Mouse (Mus musculus) stomach, embryonic 16.5 days (tissue): ENCODE results near the gene Ythdf2. TPM values are rescaled to one million over a fixed set of nuclear protein-coding genes. Genes with fewer than 3 reads are reported as not detected.

Source experiments
- ATAC-seq: fragments of 200-750 bp; cut with Nextera tagmentation; 2 replicates; pipeline ENCODE4 v1.8.0; 2017; ENCODE audit warnings: moderate number of reproducible peaks, moderate TSS enrichment; ENCODE audit not compliant: insufficient read depth, low FRiP score
- H3K27ac ChIP-seq: fragments of 300-500 bp; sonication (generic); 2 replicates; pipeline ENCODE4 v1.5.1; 2014; ENCODE audit warnings: low read length
- H3K27me3 ChIP-seq: fragments of 300-500 bp; sonication (generic); 2 replicates; pipeline ENCODE4 v1.6.1; 2014; ENCODE audit warnings: low read length, control low read depth, mixed read lengths; ENCODE audit not compliant: control insufficient read depth, insufficient read depth
- H3K36me3 ChIP-seq: fragments of 300-500 bp; sonication (generic); 2 replicates; pipeline ENCODE4 v1.6.1; 2014; ENCODE audit warnings: low read length; ENCODE audit not compliant: control insufficient read depth, insufficient read depth
- H3K4me1 ChIP-seq: fragments of 300-500 bp; sonication (generic); 2 replicates; pipeline ENCODE4 v1.6.1; 2014; ENCODE audit warnings: low read length, control low read depth, mixed read lengths; ENCODE audit not compliant: control insufficient read depth, insufficient read depth
- H3K4me2 ChIP-seq: fragments of 300-500 bp; sonication (generic); 2 replicates; pipeline ENCODE4 v1.6.1; 2014; ENCODE audit warnings: low read depth, low read length, mixed read lengths
- H3K4me3 ChIP-seq: fragments of 300-500 bp; sonication (generic); replicated peaks from 2 replicates; pipeline ENCODE4 v1.5.1; 2014; ENCODE audit warnings: mild to moderate bottlenecking, low read length
- H3K9ac ChIP-seq: fragments of 300-500 bp; sonication (generic); 2 replicates; pipeline ENCODE4 v1.6.1; 2014; ENCODE audit warnings: low read length
- H3K9me3 ChIP-seq: fragments of 300-500 bp; sonication (generic); replicated peaks from 2 replicates; pipeline ENCODE4 v1.6.1; 2016; ENCODE audit warnings: low read length, control low read depth; ENCODE audit not compliant: control insufficient read depth
- WGBS: fragments of 180-500 bp; shearing (Covaris S2); extraction: QIAGEN DNeasy Blood & Tissue Kit; methylation state at CpG from one replicate; pipeline ENCODE4 v1.1.7; 2014; 5-methylcytosine and 5-hydroxymethylcytosine counted together
- microRNA-seq: library from miRNA; unstranded; fragments of <30 nt; microRNA quantifications from one replicate; pipeline ENCODE4, GENCODE M21; 2016
- polyA plus RNA-seq: library from polyadenylated mRNA; unstranded; fragments of >200 nt; fragmentation: Nextera tagmentation; extraction: Ambion mirVana; gene quantifications from 2 replicates; pipeline ENCODE4 v1.2.1, GENCODE M21; 2015

Gene Ythdf2
- polyA plus RNA-seq, 1 experiment from 2014 or later: 84.2 TPM

DNA sequence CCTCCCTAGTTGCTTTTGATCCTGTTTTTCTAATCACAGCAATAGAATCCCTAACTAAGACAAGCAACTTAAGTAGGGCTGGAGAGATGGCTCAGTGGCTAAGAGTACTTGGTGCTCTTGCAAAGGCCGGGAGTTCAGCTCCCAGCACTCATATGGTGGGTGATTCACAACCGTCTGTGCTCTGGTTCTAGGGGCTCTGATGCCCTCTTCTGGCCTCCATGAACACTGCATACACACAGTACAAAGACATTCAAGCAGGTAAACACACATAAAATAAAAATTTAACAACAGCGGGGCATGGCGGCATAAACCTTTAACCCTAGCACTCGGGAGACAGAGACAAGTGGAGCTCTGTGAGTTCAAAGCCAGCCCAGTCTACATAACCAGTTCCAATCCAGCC, 65.9 kb downstream of the Ythdf2 start:
- Histone ChIP-seq H3K9me3 (no peaks in the 10 kb centered on the region), H3K27me3 (peaks cover 39% of the 10 kb centered on the region), H3K4me3 (no peak overlapping the region), H3K4me2 (no peak overlapping the region), H3K9ac (no peak overlapping the region), H3K4me1 (no peaks in the 10 kb centered on the region), H3K36me3 (no peaks in the 10 kb centered on the region), H3K27ac (no peak overlapping the region)
- ATAC-seq: no peak
- 82% methylated on average over 5 of the region's 5 CpGs for WGBS

DNA sequence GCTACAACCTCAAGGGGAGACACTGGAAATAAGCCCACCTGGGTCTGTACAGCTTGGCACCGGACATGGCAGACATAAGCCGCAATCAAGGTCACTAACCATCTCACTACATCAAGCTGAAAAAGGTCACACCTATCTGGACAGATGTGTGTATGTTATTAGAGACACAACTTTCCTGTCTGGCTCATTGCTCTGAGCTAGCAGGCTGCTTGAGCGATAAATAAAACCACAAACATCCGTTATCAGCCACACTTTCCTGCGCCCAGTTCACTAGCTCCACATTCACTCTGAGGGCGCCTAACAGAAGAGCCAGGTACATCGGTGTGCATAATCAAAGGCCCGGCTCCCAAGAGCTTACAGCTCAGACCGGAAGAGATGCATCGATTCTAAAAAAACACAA, 67.0 kb downstream of the Ythdf2 start:
- 32% methylated on average over 10 of the region's 10 CpGs for WGBS
- H3K27me3 ChIP-seq: peaks cover 39% of the 10 kb centered on the region
- no peak overlapping the region for H3K4me3 ChIP-seq
- H3K9me3 ChIP-seq: no peaks in the 10 kb centered on the region
- H3K36me3 ChIP-seq: no peaks in the 10 kb centered on the region
- no peak overlapping the region for H3K27ac ChIP-seq
- H3K4me2 ChIP-seq: peak overlapping the region; percentile 80; the same call in 1 of the 2 replicates
- ATAC-seq: no peak
- H3K9ac ChIP-seq: no peak overlapping the region
- no peaks in the 10 kb centered on the region for H3K4me1 ChIP-seq

DNA sequence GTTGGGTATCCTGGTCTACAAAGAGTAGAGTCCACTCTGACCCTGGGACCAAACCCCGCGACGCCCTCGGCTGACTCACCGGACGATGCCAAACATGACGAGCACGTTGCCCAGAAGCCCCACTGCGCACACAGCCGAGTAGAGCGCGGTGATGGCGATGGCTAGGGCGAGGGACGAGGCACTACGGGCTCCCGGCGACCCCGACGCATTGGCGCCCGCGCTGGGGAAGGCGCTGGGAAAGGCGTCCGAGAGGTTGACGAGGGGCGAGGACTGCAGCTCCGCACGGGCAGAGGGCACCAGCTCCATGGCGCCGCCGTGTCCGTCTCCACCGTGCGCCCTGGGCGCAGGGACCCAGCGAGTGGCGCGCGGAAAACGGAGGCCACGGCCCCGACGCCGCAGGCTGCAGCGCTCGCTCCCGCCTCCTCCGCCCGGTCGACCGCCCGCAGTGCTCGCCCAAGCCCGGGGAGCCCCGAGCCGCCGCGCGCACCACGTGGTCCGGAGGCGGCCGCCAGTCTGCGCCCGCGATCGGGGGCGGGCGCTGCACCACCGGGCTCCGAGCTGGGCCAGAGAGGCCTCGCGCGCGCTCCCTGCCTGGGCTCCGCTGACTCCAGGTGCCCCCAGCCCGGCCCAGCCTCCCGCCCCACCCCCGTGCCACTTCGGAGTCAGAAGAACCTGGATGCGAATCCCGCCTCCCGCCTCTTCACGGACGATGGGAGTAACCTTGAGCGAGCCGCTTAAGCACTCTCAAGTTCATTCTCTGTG, 67.8 kb downstream of the Ythdf2 start, which contains the start of gene Oprd1:
Oprd1 (minus strand) TSS at position 407 of the 762 bp plus-strand sequence.
- Histone ChIP-seq H3K27ac (no peak within 1 kb of the TSS), H3K4me1 (no peaks in the 10 kb centered on the region), H3K9me3 (no peaks in the 10 kb centered on the region), H3K36me3 (no peaks in the 10 kb centered on the region), H3K4me3 (peak within 1 kb of the TSS; percentile 48), H3K4me2 (peak within 1 kb of the TSS; percentile 80), H3K27me3 (peaks cover 39% of the 10 kb centered on the region), H3K9ac (peak within 1 kb of the TSS; percentile 48)
- ATAC-seq: 0 out of 2 replicates have a peak, but pooled peaks have one; percentile 33
- WGBS: under 1% methylated on average over 86 of the region's 89 CpGs

DNA sequence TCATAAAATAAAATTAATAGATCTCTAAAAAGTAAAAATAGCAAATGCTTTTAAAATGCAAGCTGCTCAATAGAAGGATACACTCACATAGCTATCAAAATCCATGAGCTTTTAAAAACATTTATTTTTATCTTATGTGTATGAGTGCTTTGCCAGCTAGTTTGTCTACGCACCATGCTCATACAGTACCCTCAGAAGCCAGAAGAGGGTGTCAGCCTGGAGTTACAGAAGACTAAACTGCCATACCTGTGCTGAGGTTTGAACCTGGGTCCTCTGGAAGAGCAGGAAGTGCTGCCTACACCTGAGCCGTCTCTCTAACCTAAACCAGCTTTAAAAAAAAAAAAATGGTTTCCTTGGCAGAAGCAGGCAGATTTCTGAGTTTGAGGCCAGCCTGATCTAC, 73.5 kb downstream of the Ythdf2 start:
- Histone ChIP-seq H3K4me1 (no peaks in the 10 kb centered on the region), H3K36me3 (no peaks in the 10 kb centered on the region), H3K27me3 (peaks cover 14% of the 10 kb centered on the region; the same call in 1 of the 2 replicates), H3K9ac (no peak overlapping the region), H3K27ac (no peak overlapping the region), H3K9me3 (no peaks in the 10 kb centered on the region), H3K4me3 (no peak overlapping the region), H3K4me2 (no peak overlapping the region)
- ATAC-seq: no peak
- 88% methylated on average over 2 of the region's 2 CpGs for WGBS

DNA sequence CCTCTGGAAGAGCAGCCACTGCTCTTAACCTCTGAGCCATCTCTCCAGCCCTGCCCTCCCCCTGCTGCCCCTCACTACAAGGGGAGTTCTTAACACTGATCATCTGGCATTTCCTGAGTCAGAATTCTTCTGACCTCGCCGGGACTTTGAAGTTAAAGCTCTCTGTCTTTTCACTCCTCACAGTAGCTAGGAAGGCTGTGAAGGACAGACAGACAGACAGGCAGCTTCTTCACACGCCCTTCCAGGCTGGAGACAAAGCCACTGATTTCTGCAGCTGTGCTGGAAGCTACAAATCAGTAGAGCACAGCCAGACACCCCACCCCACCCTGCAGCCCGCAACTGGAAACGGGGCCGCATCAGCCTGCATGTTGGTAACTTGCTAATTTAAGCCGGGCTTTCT, 75.1 kb downstream of the Ythdf2 start:
- no peak overlapping the region for H3K4me3 ChIP-seq
- no peak overlapping the region for H3K27ac ChIP-seq
- 78% methylated on average over 7 of the region's 7 CpGs for WGBS

More for the DNA sequence above, 75.1 kb downstream of the Ythdf2 start:
- H3K36me3 ChIP-seq: no peaks in the 10 kb centered on the region
- H3K9ac ChIP-seq: no peak overlapping the region
- no peaks in the 10 kb centered on the region for H3K4me1 ChIP-seq
- H3K9me3 ChIP-seq: no peaks in the 10 kb centered on the region
- H3K4me2 ChIP-seq: no peak overlapping the region
- H3K27me3 ChIP-seq: no peaks in the 10 kb centered on the region
- no peak for ATAC-seq

Small RNA genes lying within 50 kb of the gene (microRNA-seq; reads per million reads assigned to microRNA genes)
- gene Gm22033: not detected

Other genes with a start within 250 kb of the Ythdf2 start
- gene Gm10300, start 137.6 kb downstream of the Ythdf2 start, polyA plus RNA-seq: 0.05 TPM in 1 of 2 replicates, not detected in the other
- gene Epb41, start 137.0 kb downstream of the Ythdf2 start, polyA plus RNA-seq: 55.7 and 60.0 TPM in 2 replicates
- gene Oprd1, start 67.8 kb downstream of the Ythdf2 start, polyA plus RNA-seq: 0.17 and 0.30 TPM in 2 replicates
- 25.6 and 28.7 TPM in 2 replicates for gene Gmeb1, start 49.3 kb upstream of the Ythdf2 start, polyA plus RNA-seq
- gene Taf12, start 62.1 kb upstream of the Ythdf2 start, polyA plus RNA-seq: 35.5 and 42.8 TPM in 2 replicates
- gene Rab42, start 91.1 kb upstream of the Ythdf2 start, polyA plus RNA-seq: 1.5 and 2.2 TPM in 2 replicates
- 56.8 and 62.6 TPM in 2 replicates for gene Trnau1ap, start 117.2 kb upstream of the Ythdf2 start, polyA plus RNA-seq
- gene Rcc1, start 141.3 kb upstream of the Ythdf2 start, polyA plus RNA-seq: 62.6 and 64.0 TPM in 2 replicates
- 25.9 and 29.9 TPM in 2 replicates for gene Phactr4, start 210.2 kb upstream of the Ythdf2 start, polyA plus RNA-seq